Mouse (Mus musculus): ENCODE measurements around the gene Mto1.
A peak's percentile ranks its signal among the peaks of the same experiment; 100 is the strongest.

The Mto1 gene

GRCm38 (mm10) chr9:78447973-78448873 lies at the start of gene Mto1, which contains the start of gene Gm17324:
Gene Mto1 (plus strand): TSS chr9:78448208.
Gene Gm17324 (minus strand): TSS chr9:78448786.
- peak; percentile 97 for DNase-seq (ENCODE audit: low read depth)

GRCm38 (mm10) chr9:78400570-78400969 lies 47.4 kb upstream of the Mto1 start:
- DNase-seq (ENCODE audit: low read depth) = no peak

DNA sequence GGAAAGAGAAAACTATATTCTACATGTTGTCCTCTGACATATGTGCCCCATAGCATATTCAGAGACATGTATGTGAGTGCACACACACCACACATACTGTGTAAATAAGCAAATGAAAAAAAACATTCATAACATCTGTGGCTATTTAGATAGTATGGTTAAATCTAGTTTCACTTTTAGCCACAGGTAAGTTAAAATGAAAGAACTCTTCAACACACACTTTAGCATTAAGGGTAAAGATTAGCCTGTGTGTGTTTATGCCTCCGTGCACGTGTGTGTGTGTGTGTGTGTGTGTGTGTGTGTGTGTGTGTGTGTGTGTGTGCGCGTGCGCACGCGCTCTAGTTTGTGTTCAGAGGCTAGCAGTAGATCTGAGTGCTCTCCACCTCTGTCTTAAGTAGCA lies 46.4 kb upstream of the Mto1 start:
- no peak for DNase-seq (ENCODE audit: low read depth)

DNA sequence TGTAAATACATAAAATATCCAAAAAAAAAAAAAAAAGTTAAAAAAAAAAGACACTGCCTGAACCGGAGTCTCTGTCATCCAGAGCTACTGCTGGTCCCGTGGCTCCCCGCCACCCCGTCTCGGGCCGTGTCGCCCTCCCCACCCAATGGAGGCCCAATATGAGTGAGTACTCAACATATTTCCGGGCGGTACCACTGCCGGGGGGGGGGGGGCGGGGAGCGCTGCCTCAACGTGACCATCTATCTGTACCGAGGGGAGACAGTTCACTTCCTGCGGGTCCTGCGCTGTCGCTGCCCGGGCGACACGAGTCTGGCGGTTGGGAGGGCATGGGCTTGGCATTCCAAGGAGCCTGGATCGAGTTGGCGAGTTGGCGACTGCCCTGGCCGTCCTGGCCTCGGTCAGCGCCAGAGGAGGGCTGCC lies 20.6 kb upstream of the Mto1 start:
- DNase-seq (ENCODE audit: low read depth) = no peak

- DNase-seq (ENCODE audit: low read depth) = no peak
These were observed 19.8 kb upstream of the Mto1 start for GRCm38 (mm10) chr9:78428185-78428584.

DNA sequence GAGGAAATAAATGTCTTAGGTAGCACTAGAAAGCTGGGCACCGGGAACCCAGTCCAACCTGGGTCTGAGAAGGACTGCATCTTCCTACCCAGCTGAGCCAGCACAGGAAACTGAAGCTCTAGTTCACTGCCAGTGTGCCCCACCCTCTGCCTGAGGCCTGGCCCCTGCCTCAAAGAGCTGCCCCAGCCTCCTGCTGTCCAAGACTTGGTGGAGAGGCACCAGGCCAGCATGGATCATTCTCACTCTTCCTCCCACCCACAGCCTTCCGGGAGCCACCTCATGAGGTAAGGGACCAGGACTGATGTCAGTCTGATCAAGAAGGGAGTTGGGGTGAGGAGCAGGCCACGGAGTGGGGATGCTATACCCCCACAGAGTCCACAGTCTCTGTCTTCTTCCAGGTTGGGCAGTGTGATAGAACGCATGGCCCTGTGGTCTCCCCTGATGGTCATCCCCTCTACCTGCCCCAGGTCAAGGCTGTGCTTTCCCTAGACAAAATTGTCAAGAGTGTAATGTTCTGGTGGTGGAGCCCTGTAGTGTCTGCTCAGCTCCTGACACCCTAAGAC lies 19.1 kb upstream of the Mto1 start:
- no peak for DNase-seq (ENCODE audit: low read depth)

- DNase-seq (ENCODE audit: low read depth) = no peak
These were observed 18.5 kb upstream of the Mto1 start for GRCm38 (mm10) chr9:78429551-78429950.

- DNase-seq (ENCODE audit: low read depth) = no peak
These were observed 17.5 kb upstream of the Mto1 start for GRCm38 (mm10) chr9:78430486-78430885.

DNA sequence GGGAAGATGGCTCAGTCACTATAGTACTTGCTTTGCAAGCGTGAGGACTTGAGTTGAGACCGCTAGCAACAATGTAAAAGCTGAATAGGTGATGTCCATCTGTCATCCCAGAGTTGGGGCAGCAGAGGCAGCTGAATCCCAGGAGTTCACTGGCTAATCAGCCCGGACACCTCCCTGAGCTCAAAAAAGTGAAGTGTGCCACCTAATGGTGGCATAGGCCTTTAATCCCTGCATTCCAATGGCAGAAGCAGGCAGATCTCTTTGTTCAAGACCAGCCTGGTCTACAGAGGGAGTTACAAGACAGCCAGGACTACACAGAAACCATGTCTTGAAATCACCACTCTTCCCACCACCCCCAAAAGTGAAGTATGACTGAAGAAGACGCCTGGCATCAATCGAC lies 15.5 kb upstream of the Mto1 start:
- no peak for DNase-seq (ENCODE audit: low read depth)

DNA sequence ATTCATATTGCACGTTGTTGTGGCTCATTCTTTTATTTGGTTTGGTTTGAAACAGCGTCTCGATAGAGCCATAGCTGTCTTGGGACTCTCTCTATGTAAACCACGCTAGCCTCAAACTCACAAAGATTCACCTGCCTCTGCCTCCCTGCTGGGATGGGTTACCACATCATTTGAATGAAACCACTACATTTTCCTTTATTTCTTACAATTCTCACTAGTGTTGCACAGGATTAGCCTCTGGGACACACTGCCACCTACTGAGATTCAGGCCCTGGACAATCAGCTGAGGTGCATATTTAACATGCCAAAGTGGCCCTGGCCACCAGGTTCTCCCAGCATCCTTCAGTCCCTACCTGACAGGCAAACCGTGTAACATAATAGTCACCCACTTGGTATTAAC lies 8.6 kb upstream of the Mto1 start:
- no peak for DNase-seq (ENCODE audit: low read depth)

DNA sequence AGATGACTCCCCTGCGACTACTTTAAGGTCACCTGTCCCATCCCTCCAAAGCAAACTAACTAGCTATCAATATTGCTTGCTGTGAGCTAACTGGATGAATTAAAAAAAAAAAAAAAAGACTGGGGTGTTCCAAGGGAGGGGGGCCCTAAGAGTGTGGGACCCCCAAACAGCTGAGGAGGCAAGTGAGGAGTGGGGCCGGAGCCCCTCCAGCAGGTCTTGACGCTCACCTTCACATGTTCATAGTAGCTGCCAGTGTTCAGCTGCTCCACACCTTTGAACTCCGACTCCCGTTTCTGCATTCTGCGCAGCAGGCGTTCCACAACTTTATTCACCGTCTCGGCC lies 5.8 kb upstream of the Mto1 start:
- DNase-seq (ENCODE audit: low read depth) = no peak

- peak; percentile 83 for DNase-seq (ENCODE audit: low read depth)
These were observed 5.2 kb upstream of the Mto1 start, which contains the start of gene Cgas for GRCm38 (mm10) chr9:78442579-78443392. Gene Cgas (minus strand): TSS chr9:78443237.

- no peak for DNase-seq (ENCODE audit: low read depth)
These were observed 419 bp upstream of the Mto1 start for GRCm38 (mm10) chr9:78447606-78447972.

DNA sequence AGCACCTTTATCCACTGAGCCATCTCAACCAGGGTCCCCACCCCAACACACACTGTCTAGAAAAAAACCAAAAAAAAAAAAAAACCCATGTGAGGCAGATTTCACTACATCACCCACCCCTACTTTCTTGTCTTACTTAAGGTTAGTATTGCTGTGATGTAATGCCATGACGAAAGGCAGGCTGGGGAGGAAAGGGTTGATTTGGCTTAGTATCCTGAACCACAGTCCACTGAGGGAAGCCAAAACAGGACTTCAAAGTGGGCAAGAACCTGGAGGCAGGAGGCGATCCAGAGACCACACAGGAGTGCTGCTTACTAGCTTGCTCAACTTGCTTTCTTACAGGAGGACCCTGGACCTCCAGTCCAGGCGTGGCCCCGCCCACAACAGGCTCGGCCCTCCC lies 2.4 kb downstream of the Mto1 start:
- no peak for DNase-seq (ENCODE audit: low read depth)

- DNase-seq (ENCODE audit: low read depth) = no peak
These were observed 3.4 kb downstream of the Mto1 start for GRCm38 (mm10) chr9:78451382-78451781.

DNA sequence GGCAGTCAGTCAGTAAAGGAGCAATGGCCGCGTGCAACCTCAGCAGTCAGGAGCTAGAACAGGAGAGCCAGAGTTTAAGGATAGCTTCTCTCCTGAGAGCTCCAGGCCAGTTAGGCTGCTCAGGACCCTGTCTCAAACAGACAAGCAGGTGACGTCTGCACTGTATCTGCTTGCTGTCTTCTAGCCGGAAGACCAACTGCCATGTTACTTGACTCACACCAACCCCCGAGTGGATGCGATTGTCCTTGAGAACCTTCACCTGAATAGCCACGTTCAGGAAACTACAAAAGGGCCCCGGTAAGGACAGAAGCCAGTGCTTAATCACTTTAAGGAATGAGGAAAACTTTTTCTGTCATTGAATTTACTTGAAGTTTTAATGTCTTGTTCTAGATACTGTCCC lies 9.0 kb downstream of the Mto1 start:
- DNase-seq (ENCODE audit: low read depth) = no peak

DNA sequence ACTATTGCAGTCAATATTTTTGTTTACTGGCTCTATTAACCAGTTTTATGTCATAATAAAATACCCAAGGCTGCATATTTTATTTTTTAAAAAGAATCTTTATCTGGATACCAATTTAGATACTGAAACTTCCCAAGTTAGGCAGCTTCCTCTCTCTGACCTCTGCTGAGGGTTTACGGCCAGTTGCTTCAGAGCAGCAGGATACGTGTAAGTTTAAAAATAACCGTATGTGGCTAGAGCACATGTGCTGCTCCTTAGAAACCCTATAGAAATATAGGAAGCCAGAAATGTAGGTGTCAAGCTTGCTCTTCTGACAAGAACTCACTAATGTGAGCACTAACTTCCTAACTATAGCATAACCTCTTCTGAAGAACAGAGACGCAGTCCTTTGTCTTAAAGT lies 15.3 kb downstream of the Mto1 start:
- DNase-seq (ENCODE audit: low read depth) = no peak

- DNase-seq (ENCODE audit: low read depth) = no peak
These were observed 17.7 kb downstream of the Mto1 start for GRCm38 (mm10) chr9:78465725-78466124.

- no peak for DNase-seq (ENCODE audit: low read depth)
These were observed 25.6 kb downstream of the Mto1 start for GRCm38 (mm10) chr9:78473588-78473987.

- no peak for DNase-seq (ENCODE audit: low read depth)
These were observed 26.3 kb downstream of the Mto1 start for GRCm38 (mm10) chr9:78474270-78474669.

GRCm38 (mm10) chr9:78474771-78475382 lies 26.9 kb downstream of the Mto1 start:
- no peak for DNase-seq (ENCODE audit: low read depth)

- DNase-seq (ENCODE audit: low read depth) = no peak
These were observed 27.4 kb downstream of the Mto1 start for GRCm38 (mm10) chr9:78475383-78475780.

Measured in NIH3T3 (cell line).